8 mouse cellular contexts compared by ENCODE assay signal in the genomic region with DNA sequence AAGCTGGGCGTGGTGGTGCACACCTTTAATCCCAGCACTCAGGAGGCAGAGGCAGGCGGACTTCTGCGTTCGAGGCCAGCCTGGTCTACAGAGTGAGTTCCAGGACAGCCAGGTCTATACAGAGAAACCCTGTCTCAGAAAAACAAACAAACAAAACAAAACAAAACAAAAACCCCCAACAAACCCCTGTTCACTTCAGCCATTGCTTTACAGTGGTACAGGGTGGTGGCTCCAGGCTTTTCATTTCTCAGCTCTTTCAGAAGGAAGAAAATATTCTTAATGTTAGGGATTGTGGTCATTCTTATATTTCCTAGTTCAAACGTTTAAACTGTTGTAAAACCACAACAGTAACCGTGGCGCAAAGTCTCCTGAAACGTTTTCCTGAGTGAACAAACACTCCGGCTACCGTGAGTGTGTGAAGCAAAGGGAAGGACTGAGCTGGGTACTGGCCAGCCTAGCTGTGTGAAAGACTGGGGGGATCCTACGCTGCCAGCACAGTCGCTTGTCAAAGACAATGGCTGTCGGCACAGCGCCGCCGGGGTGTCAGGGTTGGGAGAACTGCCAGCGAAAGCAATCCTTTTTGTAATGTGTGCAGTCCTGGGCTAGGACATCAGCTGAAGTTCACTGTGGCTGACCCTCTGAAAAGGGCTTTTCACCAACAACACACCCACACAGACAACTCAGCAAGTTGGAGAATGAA.
DNase-seq lines count a peak whose midpoint lies in the region; ATAC-seq and TF ChIP-seq lines count a peak whose summit lies in the region.

No protein-coding gene starts in this region.

- H3K9ac ChIP-seq in heart, postnatal 0 days (replicated peaks; ENCODE audit: low read depth, low read length) = no peak overlapping the region

- H3K9me3 ChIP-seq in heart, postnatal 0 days (replicated peaks; ENCODE audit: control insufficient read depth, low read length) = no peaks in the 10 kb centered on the region
- H3K9me3 ChIP-seq in megakaryocyte, embryonic 14.5 days = no peaks in the 10 kb centered on the region

- H3K27me3 ChIP-seq in heart, postnatal 0 days (ENCODE audit: control insufficient read depth, insufficient read depth, low read length) = no peaks in the 10 kb centered on the region
- no peaks in the 10 kb centered on the region for H3K27me3 ChIP-seq in megakaryocyte, embryonic 14.5 days (replicated peaks)

- peak; percentile 46 to 51 for DNase-seq in heart, adult 18-20 months
- DNase-seq in heart, adult 8-10 months (ENCODE audit: low spot score) = no peak
- peak; percentile 70 for DNase-seq in embryo, embryonic 11 days
- DNase-seq in heart, postnatal 0 days (ENCODE audit: low spot score) = peak; percentile 63
- DNase-seq in layer of hippocampus, postnatal 10 days (ENCODE audit: low spot score in 2 of 2) = peak; percentile 38 to 64
- DNase-seq in right cerebral cortex, postnatal 4 days = peak; percentile 51
- DNase-seq in thymus, adult 18-20 months = no peak

- H3K27ac ChIP-seq in heart, postnatal 0 days (ENCODE audit: low read depth) = no peak overlapping the region

- H3K4me2 ChIP-seq in heart, postnatal 0 days (ENCODE audit: low read depth, low read length) = peak overlapping the region; percentile 40

- TF ChIP-seq EP300 in heart, postnatal 0 days (IDR thresholded peaks at IDR 0.05; ENCODE audit: low read depth) = no peak

- no peaks in the 10 kb centered on the region; the same call in 1 of the 2 replicates for H3K4me1 ChIP-seq in heart, postnatal 0 days (ENCODE audit: control insufficient read depth, insufficient read depth)
- peaks cover 81% of the 10 kb centered on the region for H3K4me1 ChIP-seq in megakaryocyte, embryonic 14.5 days

- WGBS in heart, postnatal 0 days = 27% methylated on average over 17 of the region's 17 CpGs

- ATAC-seq in heart, postnatal 0 days (ENCODE audit: insufficient read depth, low read depth) = 0 out of 2 replicates have a peak, but pooled peaks have one; percentile 51

- H3K4me3 ChIP-seq in heart, postnatal 0 days (ENCODE audit: low read depth, low read length) = no peak overlapping the region
- H3K4me3 ChIP-seq in megakaryocyte, embryonic 14.5 days (replicated peaks) = peak overlapping the region; percentile 68

- 0 out of 2 replicates have a peak, but pooled peaks have one; percentile 11 for TF ChIP-seq CTCF in heart, postnatal 0 days (IDR thresholded peaks at IDR 0.05; ENCODE audit: low read depth)

- H3K36me3 ChIP-seq in heart, postnatal 0 days (replicated peaks; ENCODE audit: control insufficient read depth, insufficient read depth, low read length) = no peaks in the 10 kb centered on the region
- H3K36me3 ChIP-seq in megakaryocyte, embryonic 14.5 days (replicated peaks; ENCODE audit: low read length) = peaks cover 12% of the 10 kb centered on the region

Comparison
In these comparisons a context has a peak if more than half of its experiments do, and no peak if none do; other contexts are left out.
1. DNase-seq: peak in heart, adult 18-20 months (2 of 2), embryo, embryonic 11 days (single experiment), heart, postnatal 0 days (single experiment), layer of hippocampus, postnatal 10 days (2 of 2) and right cerebral cortex, postnatal 4 days (single experiment); none in heart, adult 8-10 months (single experiment) and thymus, adult 18-20 months (0 of 2).